Mouse (Mus musculus) forebrain, embryonic 13.5 days (tissue): Measurements from ENCODE around the gene Tnnc2. TPM values are rescaled to one million over a fixed set of nuclear protein-coding genes. Genes with fewer than 3 reads are reported as not detected.

ENCODE experiments used
- ATAC-seq: fragments of 200-750 bp; cut with Nextera tagmentation; 2 replicates; pipeline ENCODE4 v1.8.0; 2017
- H3K27ac ChIP-seq: fragments of 300-500 bp; sonication (generic); 2 replicates; pipeline ENCODE4 v1.5.1; 2015; ENCODE audit warnings: inconsistent platforms, mild to moderate bottlenecking, moderate library complexity
- H3K27me3 ChIP-seq: fragments of 300-500 bp; sonication (generic); 2 replicates; pipeline ENCODE4 v1.6.1; 2015; ENCODE audit warnings: mild to moderate bottlenecking, inconsistent platforms
- H3K36me3 ChIP-seq: fragments of 300-500 bp; sonication (generic); 2 replicates; pipeline ENCODE4 v1.6.1; 2015; ENCODE audit warnings: mild to moderate bottlenecking, inconsistent platforms; ENCODE audit not compliant: poor library complexity, severe bottlenecking
- H3K4me1 ChIP-seq: fragments of 300-500 bp; sonication (generic); 2 replicates; pipeline ENCODE4 v1.6.1; 2015; ENCODE audit warnings: inconsistent platforms
- H3K4me2 ChIP-seq: fragments of 300-500 bp; sonication (generic); 2 replicates; pipeline ENCODE4 v1.6.1; 2015; ENCODE audit warnings: inconsistent platforms, mild to moderate bottlenecking, moderate library complexity
- H3K4me3 ChIP-seq: fragments of 300-500 bp; sonication (generic); 2 replicates; pipeline ENCODE4 v1.5.1; 2015; ENCODE audit warnings: mild to moderate bottlenecking, inconsistent platforms
- H3K9ac ChIP-seq: fragments of 300-500 bp; sonication (generic); 2 replicates; pipeline ENCODE4 v1.6.1; 2015; ENCODE audit warnings: mild to moderate bottlenecking, inconsistent platforms
- H3K9me3 ChIP-seq: fragments of 300-500 bp; sonication (generic); replicated peaks from 2 replicates; pipeline ENCODE4 v1.6.1; 2016; ENCODE audit warnings: inconsistent platforms
- WGBS: fragments of 180-500 bp; shearing (Covaris S2); methylation state at CpG from one replicate; pipeline ENCODE4 v1.1.7; 2015; 5-methylcytosine and 5-hydroxymethylcytosine counted together
- polyA plus RNA-seq: library from polyadenylated mRNA; unstranded; fragments of >200 nt; fragmentation: Nextera tagmentation; extraction: Ambion mirVana; gene quantifications from 2 replicates; pipeline ENCODE4 v1.2.1, GENCODE M21; 2015

The Tnnc2 gene
- polyA plus RNA-seq, 1 experiment from 2014 or later = not detected

DNA sequence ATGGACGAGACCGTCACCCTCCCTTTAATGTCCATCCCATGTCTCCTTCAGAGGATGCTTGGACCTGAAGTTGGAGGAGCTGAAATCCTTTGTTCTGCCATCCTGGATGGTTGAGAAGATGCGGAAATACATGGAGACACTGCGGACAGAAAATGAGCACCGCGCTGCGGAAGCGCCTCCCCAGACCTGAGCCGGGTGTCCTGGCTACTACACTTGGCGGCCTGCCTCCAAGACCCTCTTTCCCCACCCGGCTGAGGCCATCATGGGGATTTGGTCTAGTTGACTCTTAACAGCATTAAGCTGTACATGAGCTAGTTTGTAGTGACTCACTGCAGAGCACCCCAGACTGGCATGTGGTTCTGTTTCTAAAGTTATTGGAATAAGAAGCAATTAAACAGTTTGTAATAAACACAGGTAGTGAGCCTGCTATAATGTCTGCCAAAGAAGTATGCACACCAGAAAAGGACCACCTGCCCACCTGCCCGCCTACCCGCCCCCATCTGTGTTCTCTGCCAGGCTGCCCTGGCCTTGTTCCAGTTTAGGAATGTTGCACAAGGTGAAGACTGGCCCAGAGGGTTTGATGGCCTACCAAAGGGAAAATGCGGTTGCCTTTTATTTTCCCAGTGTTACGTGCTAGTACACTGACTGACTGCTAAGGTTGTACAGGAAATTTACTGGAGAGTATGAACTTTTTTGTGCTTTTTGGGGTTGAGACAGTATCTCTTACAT lies 11.8 kb downstream of the Tnnc2 start:
- Histone ChIP-seq H3K4me1 (peaks cover 26% of the 10 kb centered on the region), H3K27me3 (no peaks in the 10 kb centered on the region), H3K4me3 (no peak overlapping the region), H3K36me3 (peaks cover 68% of the 10 kb centered on the region), H3K9ac (no peak overlapping the region), H3K4me2 (no peak overlapping the region), H3K9me3 (no peaks in the 10 kb centered on the region), H3K27ac (no peak overlapping the region)
- no peak for ATAC-seq
- 90% methylated on average over 15 of the region's 15 CpGs for WGBS

DNA sequence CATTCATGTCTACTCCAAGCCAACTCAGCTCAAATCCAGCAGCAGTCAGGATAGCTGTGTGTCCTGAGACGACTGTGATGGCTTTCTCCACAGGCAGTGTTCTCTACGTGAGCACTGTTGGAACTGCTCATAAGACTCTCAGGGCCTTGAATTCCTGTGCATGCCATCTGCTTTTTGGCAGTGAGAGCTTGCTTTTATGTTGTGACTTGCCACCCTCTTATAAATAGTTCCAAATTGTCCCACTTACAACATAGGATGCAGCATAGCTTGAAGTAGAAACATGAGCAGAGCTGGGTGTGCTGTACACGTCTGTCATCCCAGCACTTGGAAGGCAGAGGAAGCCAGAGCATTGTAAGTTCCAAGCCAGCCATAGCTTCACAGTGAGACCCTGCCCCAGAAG lies 13.9 kb downstream of the Tnnc2 start:
- no peak for ATAC-seq
- Histone ChIP-seq H3K4me3 (no peak overlapping the region), H3K9ac (no peak overlapping the region)

DNA sequence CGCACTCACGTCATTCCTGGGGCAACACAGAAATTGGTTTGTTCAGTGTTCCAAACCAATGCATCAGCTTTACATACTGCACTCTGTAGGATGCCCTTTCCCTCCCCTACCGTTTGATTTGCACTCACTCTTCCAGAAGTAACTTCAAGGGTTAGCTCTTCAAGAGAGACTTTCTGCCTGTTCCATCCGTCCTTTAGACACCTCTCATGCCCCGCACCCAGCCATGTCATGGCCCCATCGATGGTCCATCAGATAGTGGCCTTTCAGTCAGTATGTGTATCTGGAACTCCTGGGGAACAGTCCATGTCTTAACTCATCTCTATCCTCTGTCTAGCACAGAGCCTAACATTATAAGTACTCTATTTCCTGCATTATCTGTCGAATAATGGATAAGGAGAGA lies 17.2 kb downstream of the Tnnc2 start:
- Histone ChIP-seq H3K9me3 (no peaks in the 10 kb centered on the region), H3K27ac (no peak overlapping the region), H3K27me3 (no peaks in the 10 kb centered on the region), H3K4me3 (no peak overlapping the region), H3K9ac (no peak overlapping the region), H3K4me2 (no peak overlapping the region), H3K4me1 (no peaks in the 10 kb centered on the region), H3K36me3 (peaks cover 92% of the 10 kb centered on the region)
- 84% methylated on average over 7 of the region's 7 CpGs for whole genome bisulfite sequencing
- ATAC-seq = no peak

More for the DNA sequence above, 13.9 kb downstream of the Tnnc2 start:
- no peak overlapping the region for H3K4me2 ChIP-seq
- H3K9me3 ChIP-seq = no peaks in the 10 kb centered on the region
- H3K36me3 ChIP-seq = peaks cover 70% of the 10 kb centered on the region
- H3K27ac ChIP-seq = no peak overlapping the region
- WGBS = 75% methylated on average over 3 of the region's 3 CpGs
- no peaks in the 10 kb centered on the region for H3K27me3 ChIP-seq
- peaks cover 10% of the 10 kb centered on the region for H3K4me1 ChIP-seq

DNA sequence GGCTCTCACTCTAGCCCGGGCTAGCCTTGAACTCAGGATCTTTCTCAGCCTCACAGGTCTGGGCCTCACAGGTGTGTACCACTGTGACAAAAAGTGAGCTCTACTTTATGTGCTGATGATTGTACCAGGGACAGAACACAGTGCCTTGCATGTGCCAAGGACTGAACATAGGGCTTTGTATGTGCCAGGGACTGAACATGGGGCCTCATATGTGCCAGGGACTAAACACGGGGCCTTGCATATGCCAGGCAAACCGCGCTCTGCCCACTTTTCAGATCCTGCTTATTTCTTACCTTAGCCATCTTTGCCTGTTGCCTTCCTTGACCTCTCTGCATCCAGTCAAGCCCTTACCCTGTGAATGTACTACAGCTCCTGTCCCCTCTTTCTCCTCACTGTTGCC lies 17.8 kb downstream of the Tnnc2 start:
- no peak overlapping the region for H3K4me3 ChIP-seq
- no peak overlapping the region for H3K27ac ChIP-seq
- no peak overlapping the region for H3K9ac ChIP-seq
- no peak overlapping the region for H3K4me2 ChIP-seq
- peaks cover 93% of the 10 kb centered on the region for H3K36me3 ChIP-seq
- no peaks in the 10 kb centered on the region for H3K4me1 ChIP-seq
- no peaks in the 10 kb centered on the region for H3K9me3 ChIP-seq
- no peak for ATAC-seq
- 97% methylated on average over 4 of the region's 4 CpGs for WGBS
- no peaks in the 10 kb centered on the region for H3K27me3 ChIP-seq

DNA sequence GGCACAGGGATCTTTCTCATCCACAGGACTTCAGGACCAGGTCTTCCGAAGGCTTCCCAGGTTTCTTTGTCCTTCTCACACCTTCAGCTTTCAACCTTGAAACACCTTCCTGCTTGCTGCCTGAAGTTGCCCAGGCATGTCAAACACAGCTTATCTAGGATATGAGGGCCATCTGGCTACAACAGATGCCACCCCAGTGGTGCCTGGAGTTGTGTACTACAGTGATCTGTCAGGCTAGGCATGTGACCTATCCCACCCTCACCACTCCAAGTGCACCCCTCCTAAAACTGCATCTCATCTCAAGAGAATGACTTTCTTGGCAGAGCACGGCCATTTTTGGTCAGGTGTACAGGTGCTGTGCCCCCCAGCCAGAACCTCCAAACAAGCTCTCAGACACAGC lies 18.3 kb downstream of the Tnnc2 start:
- 94% methylated on average over 2 of the region's 2 CpGs for WGBS
- no peak overlapping the region for H3K4me3 ChIP-seq
- H3K36me3 ChIP-seq = peaks cover 93% of the 10 kb centered on the region
- H3K27ac ChIP-seq = no peak overlapping the region
- ATAC-seq = no peak
- no peaks in the 10 kb centered on the region for H3K4me1 ChIP-seq
- H3K4me2 ChIP-seq = no peak overlapping the region
- no peaks in the 10 kb centered on the region for H3K27me3 ChIP-seq
- no peaks in the 10 kb centered on the region for H3K9me3 ChIP-seq
- no peak overlapping the region for H3K9ac ChIP-seq

DNA sequence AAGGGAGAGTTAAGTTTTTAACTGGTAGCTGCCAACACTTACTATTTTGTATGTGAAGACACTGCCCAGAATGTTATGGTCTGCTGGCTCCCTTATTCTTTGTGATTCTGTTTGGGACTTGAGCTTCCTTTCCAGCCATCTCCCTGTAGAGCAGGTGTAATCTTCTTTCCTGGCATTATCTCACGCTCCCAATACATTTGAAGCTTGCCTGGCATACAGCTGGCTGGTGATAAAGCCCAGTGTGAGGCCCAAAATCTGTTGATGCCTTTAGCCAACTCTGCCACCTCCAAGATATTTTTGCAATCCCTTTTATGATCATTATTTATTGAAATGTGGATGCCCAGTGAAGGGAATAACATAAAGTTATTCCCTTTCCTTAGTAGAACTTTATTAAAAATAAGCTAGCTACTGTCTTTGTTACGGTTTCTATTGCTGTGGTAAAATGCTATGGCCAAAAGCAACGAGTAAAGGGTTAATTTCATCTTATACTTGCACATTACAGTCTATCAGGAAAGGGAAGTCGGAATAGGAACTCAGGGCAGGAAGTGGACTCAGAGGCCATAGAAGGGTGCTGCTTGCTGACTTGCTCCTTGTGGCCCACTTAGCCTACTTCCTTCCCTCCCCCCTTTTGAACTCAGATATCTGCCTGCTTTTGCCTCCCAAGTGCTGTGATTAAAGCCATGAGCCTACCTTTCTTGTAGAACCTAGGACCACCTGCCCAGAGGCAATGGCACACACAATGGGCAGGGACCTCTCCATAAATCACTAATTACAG lies 19.5 kb downstream of the Tnnc2 start:
- Histone ChIP-seq H3K9ac (no peak overlapping the region), H3K4me3 (no peak overlapping the region), H3K36me3 (peaks cover 93% of the 10 kb centered on the region), H3K9me3 (no peaks in the 10 kb centered on the region), H3K27me3 (no peaks in the 10 kb centered on the region), H3K27ac (no peak overlapping the region), H3K4me1 (no peaks in the 10 kb centered on the region), H3K4me2 (no peak overlapping the region)
- ATAC-seq = no peak
- WGBS = 84% methylated on average over 4 of the region's 4 CpGs

DNA sequence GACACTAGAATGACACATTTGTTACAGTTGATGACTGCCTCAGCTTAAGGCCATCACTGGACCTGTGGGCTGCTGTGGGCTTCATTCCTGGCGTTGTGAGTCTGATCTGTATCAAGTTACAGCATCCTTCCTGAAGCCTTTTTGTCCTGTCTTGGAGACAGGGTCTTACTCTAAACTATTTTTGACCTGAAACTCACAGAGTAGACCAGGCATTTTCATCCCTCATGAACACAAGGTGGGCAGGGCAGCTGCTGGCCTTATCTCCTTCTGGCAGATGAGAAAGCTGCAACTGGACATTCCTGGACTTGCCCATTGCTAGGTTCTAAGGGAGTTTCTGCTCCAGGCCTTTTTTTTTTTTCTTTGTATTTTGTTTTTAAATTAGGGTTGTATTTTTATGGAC lies 21.1 kb downstream of the Tnnc2 start:
- no peaks in the 10 kb centered on the region for H3K4me1 ChIP-seq
- H3K4me2 ChIP-seq = no peak overlapping the region
- peaks cover 99% of the 10 kb centered on the region for H3K36me3 ChIP-seq
- WGBS = 83% methylated on average over 1 of the region's 1 CpGs
- H3K9me3 ChIP-seq = no peaks in the 10 kb centered on the region
- ATAC-seq = no peak
- no peaks in the 10 kb centered on the region for H3K27me3 ChIP-seq
- no peak overlapping the region for H3K4me3 ChIP-seq
- H3K27ac ChIP-seq = no peak overlapping the region
- H3K9ac ChIP-seq = no peak overlapping the region

DNA sequence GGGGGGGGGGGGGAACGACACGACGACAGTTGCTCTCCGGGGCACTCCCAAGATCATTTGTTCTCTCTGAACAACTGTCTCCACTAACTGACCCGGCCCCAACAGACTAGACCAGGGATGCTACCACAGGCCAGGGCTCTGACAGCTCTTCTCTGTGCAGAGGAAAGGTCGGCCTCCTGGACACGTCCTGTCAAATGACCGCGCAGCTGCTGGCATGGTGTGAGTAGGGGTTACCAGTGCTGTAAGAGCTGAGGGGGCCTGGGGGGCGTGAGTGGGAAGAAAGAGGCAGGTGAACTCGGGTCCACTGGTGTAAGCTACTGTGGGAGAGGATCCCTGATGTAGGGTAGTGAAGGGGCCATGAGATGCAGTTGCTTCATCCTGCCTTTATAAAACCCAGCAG lies 21.9 kb downstream of the Tnnc2 start:
- Histone ChIP-seq H3K9ac (no peak overlapping the region), H3K4me2 (no peak overlapping the region), H3K4me3 (no peak overlapping the region), H3K36me3 (peaks cover 98% of the 10 kb centered on the region), H3K27ac (no peak overlapping the region), H3K27me3 (no peaks in the 10 kb centered on the region), H3K9me3 (no peaks in the 10 kb centered on the region), H3K4me1 (no peaks in the 10 kb centered on the region)
- ATAC-seq = no peak
- 78% methylated on average over 11 of the region's 11 CpGs for WGBS

DNA sequence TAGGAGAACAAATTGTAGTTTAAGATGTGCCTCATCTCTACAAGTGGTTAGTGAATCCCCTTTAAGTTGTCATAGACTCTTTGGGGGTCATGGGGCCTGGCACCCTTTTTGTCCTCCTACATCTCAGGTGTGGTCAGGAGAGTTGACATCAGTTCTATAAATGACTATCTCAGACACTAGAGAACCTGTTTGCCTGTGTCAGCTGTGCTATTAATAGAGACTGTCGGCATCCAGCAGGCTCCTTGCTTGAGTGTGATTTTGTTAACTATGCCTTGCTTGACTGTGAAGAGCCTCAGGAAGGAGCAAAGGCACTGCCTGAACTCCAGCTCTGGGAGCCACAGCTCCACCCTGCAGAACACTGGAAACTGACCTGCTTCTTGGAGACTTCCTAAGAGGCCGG lies 25.0 kb downstream of the Tnnc2 start:
- no peak for ATAC-seq
- 95% methylated on average over 2 of the region's 2 CpGs for whole genome bisulfite sequencing

DNA sequence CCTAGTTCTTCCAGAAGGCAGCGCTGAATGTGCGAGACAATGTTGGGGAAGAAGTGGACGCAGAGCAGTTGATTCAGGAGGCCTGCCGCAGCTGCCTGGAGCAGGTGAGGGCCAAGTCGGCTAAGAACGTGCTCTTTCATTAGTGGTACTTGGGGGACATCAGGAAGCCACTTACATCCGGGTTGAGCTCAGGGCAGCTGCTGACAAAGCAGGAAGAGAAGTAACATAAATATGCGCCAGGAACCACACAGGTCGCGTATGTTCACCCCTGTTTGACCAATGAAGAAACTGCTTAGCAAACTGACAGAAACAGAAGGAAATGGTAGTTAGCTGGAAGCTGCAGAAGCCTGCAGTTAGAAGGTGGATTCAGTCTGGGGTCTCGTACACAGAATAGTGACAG lies 25.7 kb downstream of the Tnnc2 start:
- ATAC-seq = no peak
- no peak overlapping the region for H3K27ac ChIP-seq
- H3K4me3 ChIP-seq = no peak overlapping the region
- 93% methylated on average over 11 of the region's 11 CpGs for WGBS
- H3K4me1 ChIP-seq = no peaks in the 10 kb centered on the region
- peaks cover 95% of the 10 kb centered on the region for H3K36me3 ChIP-seq
- no peaks in the 10 kb centered on the region for H3K27me3 ChIP-seq
- no peak overlapping the region for H3K4me2 ChIP-seq
- H3K9me3 ChIP-seq = no peaks in the 10 kb centered on the region
- no peak overlapping the region for H3K9ac ChIP-seq

More for the DNA sequence above, 25.0 kb downstream of the Tnnc2 start:
- no peak overlapping the region for H3K4me2 ChIP-seq
- H3K36me3 ChIP-seq = peaks cover 98% of the 10 kb centered on the region
- no peaks in the 10 kb centered on the region for H3K9me3 ChIP-seq
- H3K27ac ChIP-seq = no peak overlapping the region
- H3K4me3 ChIP-seq = no peak overlapping the region
- no peaks in the 10 kb centered on the region for H3K27me3 ChIP-seq
- no peak overlapping the region for H3K9ac ChIP-seq
- H3K4me1 ChIP-seq = no peaks in the 10 kb centered on the region

DNA sequence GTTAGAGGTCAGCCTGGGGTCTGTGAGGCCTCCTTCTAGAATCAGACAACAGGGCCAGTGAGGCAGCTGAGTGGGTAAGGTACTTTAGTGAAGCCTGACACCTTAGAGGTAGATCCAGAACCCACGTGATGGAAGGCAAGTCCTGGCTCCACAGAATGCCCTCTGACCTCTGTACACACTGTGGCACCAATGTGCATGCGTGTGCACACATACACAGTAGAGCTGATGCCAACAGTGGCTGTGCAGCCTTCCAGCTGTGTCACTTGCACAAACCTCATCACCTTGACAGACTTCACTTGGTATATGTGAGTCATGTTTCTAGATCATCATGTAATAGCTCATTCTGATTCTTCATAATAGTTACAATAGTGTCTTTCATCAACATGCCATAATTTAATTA lies 27.3 kb downstream of the Tnnc2 start:
- Histone ChIP-seq H3K27ac (no peak overlapping the region), H3K9ac (no peak overlapping the region), H3K27me3 (no peaks in the 10 kb centered on the region), H3K36me3 (peaks cover 95% of the 10 kb centered on the region), H3K4me3 (no peak overlapping the region), H3K9me3 (no peaks in the 10 kb centered on the region), H3K4me2 (no peak overlapping the region), H3K4me1 (peaks cover 9% of the 10 kb centered on the region)
- ATAC-seq = no peak
- WGBS = 88% methylated on average over 2 of the region's 2 CpGs

DNA sequence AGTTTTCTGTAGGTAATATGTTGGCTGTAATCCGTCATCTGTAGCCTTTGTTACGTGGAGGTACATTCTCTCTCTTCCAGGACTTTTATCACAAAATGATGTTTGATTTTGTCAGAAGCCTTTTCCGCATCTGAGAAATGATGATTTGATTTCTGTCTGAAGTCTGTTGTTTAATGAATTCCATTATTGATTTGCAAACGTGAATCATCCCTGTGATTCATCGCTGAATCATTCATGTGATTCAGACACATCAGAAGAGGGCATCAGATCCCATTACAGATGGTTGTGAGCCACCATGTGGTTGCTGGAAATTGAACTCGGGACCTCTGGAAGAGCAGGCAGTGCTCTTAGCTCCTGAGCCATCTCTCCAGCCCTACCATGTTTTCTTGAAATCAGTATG lies 30.8 kb downstream of the Tnnc2 start:
- no peaks in the 10 kb centered on the region for H3K9me3 ChIP-seq
- H3K27me3 ChIP-seq = no peaks in the 10 kb centered on the region
- peaks cover 28% of the 10 kb centered on the region for H3K4me1 ChIP-seq
- no peak overlapping the region for H3K27ac ChIP-seq
- H3K4me2 ChIP-seq = no peak overlapping the region
- WGBS = 89% methylated on average over 6 of the region's 6 CpGs
- no peak for ATAC-seq
- no peak overlapping the region for H3K4me3 ChIP-seq
- H3K9ac ChIP-seq = no peak overlapping the region
- H3K36me3 ChIP-seq = peaks cover 63% of the 10 kb centered on the region
